Mouse (Mus musculus): ENCODE measurements around the gene Gm10721.
A peak's percentile ranks its signal among the peaks of the same experiment; 100 is the strongest.
"Not testable (repeated sequence)": the region's sequence is repeated elsewhere in the genome, so short reads cannot be mapped to it uniquely, and the experiment has no call there.

Gene Gm10721

DNA sequence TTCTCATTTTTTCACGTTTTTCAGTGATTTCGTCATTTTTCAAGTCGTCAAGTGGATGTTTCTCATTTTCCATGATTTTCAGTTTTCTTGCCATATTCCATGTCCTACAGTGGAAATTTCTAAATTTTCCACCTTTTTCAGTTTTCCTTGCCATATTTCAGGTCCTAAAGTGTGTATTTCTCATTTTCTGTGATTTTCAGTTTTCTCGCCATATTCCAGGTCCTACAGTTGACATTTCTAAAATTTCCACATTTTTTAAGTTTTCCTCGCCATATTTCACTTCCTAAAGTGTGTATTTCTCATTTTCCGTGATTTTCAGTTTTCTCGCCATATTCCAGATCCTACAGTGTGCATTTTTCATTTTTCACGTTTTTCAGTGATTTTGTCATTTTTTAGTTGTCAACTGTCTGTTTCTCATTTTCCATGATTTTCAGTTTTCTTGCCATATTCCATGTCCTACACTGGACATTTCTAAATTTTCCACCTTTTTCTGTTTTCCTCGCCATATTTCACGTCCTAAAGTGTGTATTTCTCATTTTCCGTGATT, at the start of gene Gm10721:
Gene Gm10721, plus strand, starts transcription at position 408 of the 547 bp plus-strand sequence.
- TF ChIP-seq GATA4 (IDR thresholded peaks at IDR 0.05; ENCODE audit: insufficient replicate concordance, low read length), result not testable (repeated sequence)

DNA sequence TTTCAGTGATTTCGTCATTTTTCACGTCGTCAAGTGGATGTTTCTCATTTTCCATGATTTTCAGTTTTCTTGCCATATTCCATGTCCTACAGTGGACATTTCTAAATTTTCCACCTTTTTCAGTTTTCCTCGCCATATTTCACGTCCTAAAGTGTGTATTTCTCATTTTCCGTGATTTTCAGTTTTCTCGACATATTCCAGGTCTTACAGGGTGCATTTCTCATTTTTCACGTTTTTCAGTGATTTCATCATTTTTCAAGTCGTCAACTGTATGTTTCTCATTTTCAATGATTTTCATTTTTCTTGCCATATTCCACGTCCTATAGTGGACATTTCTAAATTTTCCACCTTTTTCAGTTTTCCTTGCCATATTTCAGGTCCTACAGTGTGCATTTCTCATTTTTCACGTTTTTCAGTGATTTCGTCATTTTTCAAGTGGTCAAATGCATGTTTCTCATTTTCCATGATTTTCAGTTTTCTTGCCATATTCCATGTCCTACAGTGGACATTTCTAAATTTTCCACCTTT, 12.4 kb upstream of the Gm10721 start, which contains the start of gene Gm10722:
Gene Gm10722, plus strand, starts transcription at position 478 of the 528 bp plus-strand sequence.
- not testable (repeated sequence) for TF ChIP-seq GATA4 (IDR thresholded peaks at IDR 0.05; ENCODE audit: insufficient replicate concordance, low read length)

DNA sequence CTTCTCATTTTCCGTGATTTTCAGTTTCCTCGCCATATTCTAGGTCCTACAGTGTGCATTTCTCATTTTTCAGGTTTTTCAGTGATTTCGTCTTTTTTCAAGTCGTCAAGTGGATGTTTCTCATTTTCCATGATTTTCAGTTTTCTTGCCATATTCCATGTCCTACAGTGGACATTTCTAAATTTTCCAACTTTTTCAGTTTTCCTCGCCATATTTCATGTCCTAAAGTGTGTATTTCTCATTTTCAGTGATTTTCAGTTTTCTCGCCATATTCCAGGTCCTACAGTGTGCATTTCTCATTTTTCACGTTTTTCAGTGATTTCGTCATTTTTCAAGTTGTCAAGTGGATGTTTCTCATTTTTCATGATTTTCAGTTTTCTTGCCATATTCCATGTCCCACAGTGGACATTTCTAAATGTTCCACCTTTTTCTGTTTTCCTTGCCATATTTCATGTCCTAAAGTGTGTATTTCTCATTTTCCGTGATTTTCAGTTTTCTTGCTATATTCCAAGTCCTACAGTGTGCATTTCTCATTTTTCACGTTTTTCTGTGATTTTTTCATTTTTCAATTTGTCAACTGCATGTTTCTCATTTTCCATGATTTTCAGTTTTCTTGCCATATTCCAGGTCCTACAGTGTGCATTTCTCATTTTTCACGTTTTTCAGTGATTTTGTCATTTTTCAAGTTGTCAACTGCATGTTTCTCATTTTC, 10.8 kb upstream of the Gm10721 start:
- peak; percentile 61; the same call in 1 of the 2 replicates for TF ChIP-seq GATA4 (IDR thresholded peaks at IDR 0.05; ENCODE audit: insufficient replicate concordance, low read length)

DNA sequence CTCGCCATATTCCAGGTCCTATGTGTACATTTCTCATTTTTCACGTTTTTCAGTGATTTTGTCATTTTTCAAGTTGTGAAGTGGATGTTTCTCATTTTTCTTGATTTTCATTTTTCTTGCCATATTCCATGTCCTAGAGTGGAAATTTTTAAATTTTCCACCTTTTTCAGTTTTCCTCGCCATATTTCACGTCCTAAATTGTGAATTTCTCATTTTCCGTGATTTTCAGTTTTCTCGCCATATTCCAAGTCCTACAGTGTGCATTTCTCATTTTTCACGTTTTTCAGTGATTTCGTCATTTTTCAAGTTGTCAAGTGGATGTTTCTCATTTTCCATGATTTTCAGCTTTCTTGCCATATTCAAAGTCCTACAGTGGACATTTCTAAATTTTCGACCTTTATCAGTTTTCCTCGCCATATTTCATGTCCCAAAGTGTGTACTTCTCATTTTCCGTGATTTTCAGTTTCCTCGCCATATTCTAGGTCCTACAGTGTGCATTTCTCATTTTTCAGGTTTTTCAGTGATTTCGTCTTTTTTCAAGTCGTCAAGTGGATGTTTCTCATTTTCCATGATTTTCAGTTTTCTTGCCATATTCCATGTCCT, 10.0 kb upstream of the Gm10721 start, which contains the start of gene Gm11168:
Gene Gm11168, plus strand, starts transcription at position 553 of the 603 bp plus-strand sequence.
- TF ChIP-seq GATA4 (IDR thresholded peaks at IDR 0.05; ENCODE audit: insufficient replicate concordance, low read length), result peak; percentile 6; the same call in 1 of the 2 replicates

DNA sequence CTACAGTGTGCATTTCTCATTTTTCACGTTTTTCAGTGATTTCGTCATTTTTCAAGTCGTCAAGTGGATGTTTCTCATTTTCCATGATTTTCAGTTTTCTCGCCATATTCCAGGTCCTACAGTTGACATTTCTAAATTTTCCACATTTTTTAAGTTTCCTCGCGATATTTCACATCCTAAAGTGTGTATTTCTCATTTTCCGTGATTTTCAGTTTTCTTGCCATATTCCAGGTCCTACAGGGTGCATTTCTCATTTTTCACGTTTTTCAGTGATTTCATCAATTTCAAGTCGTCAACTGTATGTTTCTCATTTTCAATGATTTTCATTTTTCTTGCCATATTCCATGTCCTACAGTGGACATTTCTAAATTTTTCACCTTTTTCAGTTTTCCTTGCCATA, 2.4 kb downstream of the Gm10721 start, which contains the start of gene Gm10720:
Gene Gm10720, plus strand, starts transcription at position 301 of the 400 bp plus-strand sequence.
- not testable (repeated sequence) for TF ChIP-seq GATA4 (IDR thresholded peaks at IDR 0.05; ENCODE audit: insufficient replicate concordance, low read length)

DNA sequence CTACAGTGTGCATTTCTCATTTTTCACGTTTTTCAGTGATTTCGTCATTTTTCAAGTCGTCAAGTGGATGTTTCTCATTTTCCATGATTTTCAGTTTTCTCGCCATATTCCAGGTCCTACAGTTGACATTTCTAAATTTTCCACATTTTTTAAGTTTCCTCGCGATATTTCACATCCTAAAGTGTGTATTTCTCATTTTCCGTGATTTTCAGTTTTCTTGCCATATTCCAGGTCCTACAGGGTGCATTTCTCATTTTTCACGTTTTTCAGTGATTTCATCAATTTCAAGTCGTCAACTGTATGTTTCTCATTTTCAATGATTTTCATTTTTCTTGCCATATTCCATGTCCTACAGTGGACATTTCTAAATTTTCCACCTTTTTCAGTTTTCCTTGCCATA, 4.2 kb downstream of the Gm10721 start, which contains the start of gene Gm10719:
Gene Gm10719, plus strand, starts transcription at position 301 of the 400 bp plus-strand sequence.
- not testable (repeated sequence) for TF ChIP-seq GATA4 (IDR thresholded peaks at IDR 0.05; ENCODE audit: insufficient replicate concordance, low read length)

DNA sequence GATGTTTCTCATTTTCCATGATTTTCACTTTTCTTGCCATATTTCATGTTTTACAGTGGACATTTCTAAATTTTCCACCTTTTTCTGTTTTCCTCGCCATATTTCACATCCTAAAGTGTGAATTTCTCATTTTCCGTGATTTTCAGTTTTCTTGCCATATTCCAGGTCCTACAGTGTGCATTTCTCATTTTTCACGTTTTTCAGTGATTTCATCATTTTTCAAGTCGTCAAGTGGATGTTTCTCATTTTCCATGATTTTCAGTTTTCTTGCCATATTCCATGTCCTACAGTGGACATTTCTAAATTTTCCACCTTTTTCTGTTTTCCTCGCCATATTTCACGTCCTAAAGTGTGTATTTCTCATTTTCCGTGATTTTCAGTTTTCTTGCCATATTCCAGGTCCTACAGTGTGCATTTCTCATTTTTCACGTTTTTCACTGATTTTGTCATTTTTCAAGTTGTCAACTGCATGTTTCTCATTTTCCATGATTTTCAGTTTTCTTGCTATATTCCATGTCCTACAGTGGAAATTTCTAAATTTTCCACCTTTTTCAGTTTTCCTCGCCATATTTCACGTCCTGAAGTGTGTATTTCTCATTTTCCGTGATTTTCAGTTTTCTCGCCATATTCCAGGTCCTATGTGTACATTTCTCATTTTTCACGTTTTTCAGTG, 10.5 kb downstream of the Gm10721 start, which contains the start of gene Gm10718:
Gene Gm10718, plus strand, starts transcription at position 236 of the 673 bp plus-strand sequence.
- TF ChIP-seq GATA4 (IDR thresholded peaks at IDR 0.05; ENCODE audit: insufficient replicate concordance, low read length), result 0 out of 2 replicates have a peak, but pooled peaks have one; percentile 1

DNA sequence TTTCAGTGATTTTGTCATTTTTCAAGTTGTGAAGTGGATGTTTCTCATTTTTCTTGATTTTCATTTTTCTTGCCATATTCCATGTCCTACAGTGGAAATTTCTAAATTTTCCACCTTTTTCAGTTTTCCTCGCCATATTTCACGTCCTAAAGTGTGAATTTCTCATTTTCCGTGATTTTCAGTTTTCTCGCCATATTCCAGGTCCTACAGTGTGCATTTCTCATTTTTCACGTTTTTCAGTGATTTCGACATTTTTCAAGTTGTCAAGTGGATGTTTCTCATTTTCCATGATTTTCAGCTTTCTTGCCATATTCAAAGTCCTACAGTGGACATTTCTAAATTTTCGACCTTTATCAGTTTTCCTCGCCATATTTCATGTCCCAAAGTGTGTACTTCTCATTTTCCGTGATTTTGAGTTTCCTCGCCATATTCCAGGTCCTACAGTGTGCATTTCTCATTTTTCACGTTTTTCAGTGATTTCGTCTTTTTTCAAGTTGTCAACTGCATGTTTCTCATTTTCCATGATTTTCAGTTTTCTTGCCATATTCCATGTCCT, 12.1 kb downstream of the Gm10721 start, which contains the start of gene Gm10717:
Gene Gm10717, plus strand, starts transcription at position 506 of the 556 bp plus-strand sequence.
- TF ChIP-seq GATA4 (IDR thresholded peaks at IDR 0.05; ENCODE audit: insufficient replicate concordance, low read length), result not testable (repeated sequence)

DNA sequence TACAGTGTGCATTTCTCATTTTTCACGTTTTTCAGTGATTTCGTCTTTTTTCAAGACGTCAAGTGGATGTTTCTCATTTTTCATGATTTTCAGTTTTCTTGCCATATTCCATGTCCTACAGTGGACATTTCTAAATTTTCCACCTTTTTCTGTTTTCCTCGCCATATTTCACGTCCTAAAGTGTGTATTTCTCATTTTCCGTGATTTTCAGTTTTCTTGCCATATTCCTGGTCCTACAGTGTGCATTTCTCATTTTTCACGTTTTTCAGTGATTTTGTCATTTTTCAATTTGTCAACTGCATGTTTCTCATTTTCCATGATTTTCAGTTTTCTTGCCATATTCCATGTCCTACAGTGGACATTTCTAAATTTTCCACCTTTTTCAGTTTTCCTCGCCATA, 21.4 kb downstream of the Gm10721 start, which contains the start of gene Gm17535:
Gene Gm17535, plus strand, starts transcription at position 301 of the 400 bp plus-strand sequence.
- not testable (repeated sequence) for TF ChIP-seq GATA4 (IDR thresholded peaks at IDR 0.05; ENCODE audit: insufficient replicate concordance, low read length)

DNA sequence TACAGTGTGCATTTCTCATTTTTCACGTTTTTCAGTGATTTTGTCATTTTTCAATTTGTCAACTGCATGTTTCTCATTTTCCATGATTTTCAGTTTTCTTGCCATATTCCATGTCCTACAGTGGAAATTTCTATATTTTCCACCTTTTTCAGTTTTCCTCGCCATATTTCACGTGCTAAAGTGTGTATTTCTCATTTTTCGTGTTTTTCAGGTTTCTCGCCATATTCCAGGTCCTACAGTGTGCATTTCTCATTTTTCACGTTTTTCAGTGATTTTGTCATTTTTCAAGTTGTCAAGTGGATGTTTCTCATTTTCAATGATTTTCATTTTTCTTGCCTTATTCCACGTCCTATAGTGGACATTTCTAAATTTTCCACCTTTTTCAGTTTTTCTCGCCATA, 23.6 kb downstream of the Gm10721 start, which contains the start of gene Gm10715:
Gene Gm10715, plus strand, starts transcription at position 301 of the 400 bp plus-strand sequence.
- not testable (repeated sequence) for TF ChIP-seq GATA4 (IDR thresholded peaks at IDR 0.05; ENCODE audit: insufficient replicate concordance, low read length)
